Mouse (Mus musculus) frontal cortex, postnatal 36 days (tissue): ENCODE measurements around the gene D630003M21Rik.

Source experiments
- DNase-seq, 2 experiments: peaks; one replicate each; pipeline ENCODE4 v3.0.0; 2022; ENCODE audit warnings: low spot score in 2 of 2

D630003M21Rik gene

GRCm38 (mm10) chr2:158141271-158141670 is 87.8 kb downstream of the D630003M21Rik start:
- DNase-seq = no peak

- DNase-seq = no peak
These were observed 88.4 kb downstream of the D630003M21Rik start for GRCm38 (mm10) chr2:158140664-158141063.

GRCm38 (mm10) chr2:158139628-158140027 is 89.4 kb downstream of the D630003M21Rik start:
- DNase-seq = peak; percentile 36 to 47

GRCm38 (mm10) chr2:158138778-158139177 is 90.2 kb downstream of the D630003M21Rik start:
- no peak for DNase-seq

DNA sequence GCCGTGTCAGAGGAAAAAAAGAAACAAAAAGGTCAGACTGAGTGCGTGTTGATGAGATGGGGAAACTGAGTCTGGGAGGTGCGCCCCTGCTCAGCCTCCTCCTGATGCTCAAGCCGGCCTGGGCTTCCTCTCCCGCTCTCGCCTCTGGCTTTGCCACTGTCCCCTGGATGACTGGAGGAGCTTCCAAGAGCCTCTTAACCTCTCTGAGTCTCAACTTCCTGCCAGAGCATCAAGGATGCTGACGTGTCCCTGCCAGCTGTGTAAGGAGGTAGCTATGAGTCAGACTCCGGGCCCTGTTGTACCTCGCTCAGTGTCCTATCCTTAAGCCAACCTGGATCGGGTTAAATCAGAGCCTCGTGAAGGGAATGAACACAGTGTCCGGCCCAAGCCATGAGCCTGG is 91.3 kb downstream of the D630003M21Rik start:
- DNase-seq = no peak

GRCm38 (mm10) chr2:158136205-158136604 is 92.8 kb downstream of the D630003M21Rik start:
- DNase-seq = no peak

GRCm38 (mm10) chr2:158133050-158133449 is 96.0 kb downstream of the D630003M21Rik start:
- no peak for DNase-seq
